Mouse (Mus musculus) gastrocnemius, adult 18-20 months (tissue): Measurements from ENCODE around the gene Usp20. TPM values are rescaled to one million over a fixed set of nuclear protein-coding genes. Genes with fewer than 3 reads are reported as not detected.

ENCODE experiments used
- DNase-seq: peaks from one replicate; pipeline ENCODE4 v3.0.0; 2021; ENCODE audit warnings: low spot score
- total RNA-seq, 2 experiments: library from RNA; stranded (reverse); gene quantifications; 2 replicates each; pipeline ENCODE4 v1.2.3; 2021

Usp20 gene
- total RNA-seq, 2 experiments from 2014 or later: 12.0 to 12.1 TPM

DNA sequence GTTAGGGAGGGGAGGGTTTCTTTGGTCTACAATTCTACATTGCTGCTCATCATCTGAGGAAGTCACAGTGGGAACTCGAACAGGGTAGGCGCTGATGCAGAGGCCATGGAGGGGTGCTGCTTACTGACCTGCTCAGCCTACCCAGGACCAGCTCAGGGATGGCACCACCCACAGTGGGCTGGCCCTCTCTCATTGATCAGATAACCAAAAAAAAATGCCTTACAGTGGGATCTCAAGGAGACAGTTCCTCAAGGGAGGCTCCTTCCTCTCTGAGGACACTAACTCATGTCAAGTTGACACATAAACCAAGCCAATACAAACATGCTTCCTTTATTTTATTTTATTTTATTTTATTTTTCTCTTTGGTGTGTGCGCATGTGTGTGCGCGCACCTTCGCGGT is 87.4 kb downstream of the Usp20 start:
- no peak for DNase-seq

Other genes starting within 250 kb of the Usp20 start
- 1 to 10 TPM; 2.4 to 8.2 TPM for gene 1700001O22Rik, start 178.6 kb upstream of the Usp20 start, total RNA-seq
- 10 to 100 TPM; 10.6 to 11.3 TPM for gene Ntmt1, start 174.5 kb upstream of the Usp20 start, total RNA-seq
- 1 to 10 TPM; 7.2 to 9.7 TPM for gene Asb6, start 151.9 kb upstream of the Usp20 start, total RNA-seq
- gene Prrx2, start 147.3 kb upstream of the Usp20 start, total RNA-seq: 1 to 10 TPM; 1.9 TPM
- 1 to 10 TPM; 2.9 to 4.0 TPM for gene Ptges, start 52.4 kb upstream of the Usp20 start, total RNA-seq
- 10 to 100 TPM; 21.7 to 24.6 TPM for gene Tor1b, start 29.3 kb upstream of the Usp20 start, total RNA-seq
- gene Tor1a, start 14.3 kb upstream of the Usp20 start, total RNA-seq: 1 to 10 TPM; 6.4 to 7.1 TPM
- gene BC005624, start 78 bp upstream of the Usp20 start, total RNA-seq: 10 to 100 TPM; 27.0 to 31.3 TPM
- gene Fnbp1, start 159.7 kb downstream of the Usp20 start, total RNA-seq: 10 to 100 TPM in 1 of 2 experiments, 1 to 10 TPM in 1; 9.2 to 11.9 TPM
- 10 to 100 TPM; 21.7 to 23.4 TPM for gene Gpr107, start 170.0 kb downstream of the Usp20 start, total RNA-seq